Mouse (Mus musculus): ENCODE measurements around the gene 2300002M23Rik. TPM values are rescaled to one million over a fixed set of nuclear protein-coding genes. Genes with fewer than 3 reads are reported as not detected.
A peak's percentile ranks its signal among the peaks of the same experiment; 100 is the strongest.

The 2300002M23Rik gene
- polyA plus RNA-seq, 1 experiment from 2014 or later, result not detected

- no peak overlapping the region for H3K4me3 ChIP-seq (ENCODE audit: low read length)
- H3K27ac ChIP-seq (ENCODE audit: low read length), result no peak overlapping the region
- H3K36me3 ChIP-seq (ENCODE audit: insufficient read depth, low read length), result no peaks in the 10 kb centered on the region
- WGBS, result 82% methylated on average over 5 of the region's 5 CpGs
- H3K4me2 ChIP-seq (replicated peaks; ENCODE audit: low read depth, low read length), result no peak overlapping the region
- H3K27me3 ChIP-seq (ENCODE audit: insufficient read depth, low read length), result no peaks in the 10 kb centered on the region
- H3K9me3 ChIP-seq (ENCODE audit: low read length), result no peaks in the 10 kb centered on the region
- peaks cover 6% of the 10 kb centered on the region for H3K4me1 ChIP-seq (ENCODE audit: insufficient read depth, low read length)
- ATAC-seq (ENCODE audit: low FRiP score, low TSS enrichment), result no peak
- H3K9ac ChIP-seq (replicated peaks; ENCODE audit: low read length), result no peak overlapping the region
Observed at GRCm38 (mm10) chr17:35554321-35554720, 12.9 kb upstream of the 2300002M23Rik start.

GRCm38 (mm10) chr17:35554761-35555397 lies 12.4 kb upstream of the 2300002M23Rik start:
- no peaks in the 10 kb centered on the region for H3K9me3 ChIP-seq (ENCODE audit: low read length)
- 90% methylated on average over 18 of the region's 18 CpGs for WGBS
- H3K27me3 ChIP-seq (ENCODE audit: insufficient read depth, low read length), result no peaks in the 10 kb centered on the region
- no peaks in the 10 kb centered on the region for H3K36me3 ChIP-seq (ENCODE audit: insufficient read depth, low read length)
- no peak overlapping the region for H3K27ac ChIP-seq (ENCODE audit: low read length)
- no peak overlapping the region for H3K4me2 ChIP-seq (replicated peaks; ENCODE audit: low read depth, low read length)
- H3K4me1 ChIP-seq (ENCODE audit: insufficient read depth, low read length), result peaks cover under 1% of the 10 kb centered on the region; the same call in 1 of the 2 replicates
- no peak overlapping the region for H3K4me3 ChIP-seq (ENCODE audit: low read length)
- ATAC-seq (ENCODE audit: low FRiP score, low TSS enrichment), result no peak
- no peak overlapping the region for H3K9ac ChIP-seq (replicated peaks; ENCODE audit: low read length)

- no peak overlapping the region for H3K4me2 ChIP-seq (replicated peaks; ENCODE audit: low read depth, low read length)
- no peak for ATAC-seq (ENCODE audit: low FRiP score, low TSS enrichment)
- no peak overlapping the region for H3K27ac ChIP-seq (ENCODE audit: low read length)
- WGBS, result 88% methylated on average over 13 of the region's 13 CpGs
- H3K4me1 ChIP-seq (ENCODE audit: insufficient read depth, low read length), result no peaks in the 10 kb centered on the region
- no peaks in the 10 kb centered on the region for H3K27me3 ChIP-seq (ENCODE audit: insufficient read depth, low read length)
- H3K36me3 ChIP-seq (ENCODE audit: insufficient read depth, low read length), result no peaks in the 10 kb centered on the region
- no peaks in the 10 kb centered on the region for H3K9me3 ChIP-seq (ENCODE audit: low read length)
- H3K9ac ChIP-seq (replicated peaks; ENCODE audit: low read length), result no peak overlapping the region
- H3K4me3 ChIP-seq (ENCODE audit: low read length), result no peak overlapping the region
Observed at GRCm38 (mm10) chr17:35556186-35556765, 11.0 kb upstream of the 2300002M23Rik start.

- H3K9ac ChIP-seq (replicated peaks; ENCODE audit: low read length), result no peak overlapping the region
- no peaks in the 10 kb centered on the region for H3K27me3 ChIP-seq (ENCODE audit: insufficient read depth, low read length)
- ATAC-seq (ENCODE audit: low FRiP score, low TSS enrichment), result no peak
- no peaks in the 10 kb centered on the region for H3K36me3 ChIP-seq (ENCODE audit: insufficient read depth, low read length)
- no peak overlapping the region for H3K4me2 ChIP-seq (replicated peaks; ENCODE audit: low read depth, low read length)
- no peak overlapping the region for H3K4me3 ChIP-seq (ENCODE audit: low read length)
- no peak overlapping the region for H3K27ac ChIP-seq (ENCODE audit: low read length)
- H3K4me1 ChIP-seq (ENCODE audit: insufficient read depth, low read length), result no peaks in the 10 kb centered on the region
- H3K9me3 ChIP-seq (ENCODE audit: low read length), result no peaks in the 10 kb centered on the region
- WGBS, result 28% methylated on average over 5 of the region's 5 CpGs
Observed at GRCm38 (mm10) chr17:35556812-35557211, 10.4 kb upstream of the 2300002M23Rik start.

- 69% methylated on average over 9 of the region's 9 CpGs for WGBS
- peak; percentile 19; the same call in 1 of the 2 replicates for ATAC-seq (ENCODE audit: low FRiP score, low TSS enrichment)
- no peaks in the 10 kb centered on the region for H3K36me3 ChIP-seq (ENCODE audit: insufficient read depth, low read length)
- no peaks in the 10 kb centered on the region for H3K4me1 ChIP-seq (ENCODE audit: insufficient read depth, low read length)
- H3K4me3 ChIP-seq (ENCODE audit: low read length), result no peak overlapping the region
- no peak overlapping the region for H3K27ac ChIP-seq (ENCODE audit: low read length)
- no peak overlapping the region for H3K9ac ChIP-seq (replicated peaks; ENCODE audit: low read length)
- no peaks in the 10 kb centered on the region for H3K9me3 ChIP-seq (ENCODE audit: low read length)
- H3K4me2 ChIP-seq (replicated peaks; ENCODE audit: low read depth, low read length), result no peak overlapping the region
- H3K27me3 ChIP-seq (ENCODE audit: insufficient read depth, low read length), result no peaks in the 10 kb centered on the region
Observed at GRCm38 (mm10) chr17:35557351-35557750, 9.9 kb upstream of the 2300002M23Rik start.

GRCm38 (mm10) chr17:35558216-35558615 lies 9.0 kb upstream of the 2300002M23Rik start:
- 63% methylated on average over 8 of the region's 8 CpGs for WGBS
- Histone ChIP-seq H3K27ac (ENCODE audit: low read length) (no peak overlapping the region), H3K4me2 (replicated peaks; ENCODE audit: low read depth, low read length) (no peak overlapping the region)

GRCm38 (mm10) chr17:35567767-35568166 lies 517 bp downstream of the 2300002M23Rik start:
- H3K36me3 ChIP-seq (ENCODE audit: insufficient read depth, low read length), result no peaks in the 10 kb centered on the region
- WGBS, result 20% methylated on average over 9 of the region's 9 CpGs
- no peak overlapping the region for H3K4me2 ChIP-seq (replicated peaks; ENCODE audit: low read depth, low read length)
- no peaks in the 10 kb centered on the region for H3K9me3 ChIP-seq (ENCODE audit: low read length)
- H3K27ac ChIP-seq (ENCODE audit: low read length), result no peak overlapping the region
- peaks cover 26% of the 10 kb centered on the region for H3K27me3 ChIP-seq (ENCODE audit: insufficient read depth, low read length)
- no peak overlapping the region for H3K9ac ChIP-seq (replicated peaks; ENCODE audit: low read length)
- H3K4me3 ChIP-seq (ENCODE audit: low read length), result no peak overlapping the region
- ATAC-seq (ENCODE audit: low FRiP score, low TSS enrichment), result peak; percentile 23; the same call in 1 of the 2 replicates
- peaks cover 8% of the 10 kb centered on the region; the same call in 1 of the 2 replicates for H3K4me1 ChIP-seq (ENCODE audit: insufficient read depth, low read length)

More at GRCm38 (mm10) chr17:35558216-35558615, 9.0 kb upstream of the 2300002M23Rik start:
- Histone ChIP-seq H3K9ac (replicated peaks; ENCODE audit: low read length) (no peak overlapping the region), H3K36me3 (ENCODE audit: insufficient read depth, low read length) (no peaks in the 10 kb centered on the region), H3K4me3 (ENCODE audit: low read length) (no peak overlapping the region), H3K4me1 (ENCODE audit: insufficient read depth, low read length) (no peaks in the 10 kb centered on the region), H3K27me3 (ENCODE audit: insufficient read depth, low read length) (no peaks in the 10 kb centered on the region), H3K9me3 (ENCODE audit: low read length) (no peaks in the 10 kb centered on the region)
- no peak for ATAC-seq (ENCODE audit: low FRiP score, low TSS enrichment)

GRCm38 (mm10) chr17:35569091-35569944 lies 2.1 kb downstream of the 2300002M23Rik start:
- H3K9me3 ChIP-seq (ENCODE audit: low read length), result no peaks in the 10 kb centered on the region
- H3K4me1 ChIP-seq (ENCODE audit: insufficient read depth, low read length), result peaks cover 8% of the 10 kb centered on the region; the same call in 1 of the 2 replicates
- H3K9ac ChIP-seq (replicated peaks; ENCODE audit: low read length), result peak overlapping the region; percentile 54
- H3K27ac ChIP-seq (ENCODE audit: low read length), result no peak overlapping the region
- WGBS, result 6% methylated on average over 28 of the region's 28 CpGs
- peak; percentile 51; the same call in 1 of the 2 replicates for ATAC-seq (ENCODE audit: low FRiP score, low TSS enrichment)
- H3K36me3 ChIP-seq (ENCODE audit: insufficient read depth, low read length), result no peaks in the 10 kb centered on the region
- H3K27me3 ChIP-seq (ENCODE audit: insufficient read depth, low read length), result peaks cover 26% of the 10 kb centered on the region
- peak overlapping the region; percentile 28 for H3K4me3 ChIP-seq (ENCODE audit: low read length)
- H3K4me2 ChIP-seq (replicated peaks; ENCODE audit: low read depth, low read length), result peak overlapping the region; percentile 49

GRCm38 (mm10) chr17:35570836-35571235 lies 3.6 kb downstream of the 2300002M23Rik start:
- no peak overlapping the region for H3K27ac ChIP-seq (ENCODE audit: low read length)
- peaks cover 8% of the 10 kb centered on the region; the same call in 1 of the 2 replicates for H3K4me1 ChIP-seq (ENCODE audit: insufficient read depth, low read length)
- no peak for ATAC-seq (ENCODE audit: low FRiP score, low TSS enrichment)
- H3K9ac ChIP-seq (replicated peaks; ENCODE audit: low read length), result no peak overlapping the region
- H3K4me2 ChIP-seq (replicated peaks; ENCODE audit: low read depth, low read length), result no peak overlapping the region
- no peaks in the 10 kb centered on the region for H3K36me3 ChIP-seq (ENCODE audit: insufficient read depth, low read length)
- no peak overlapping the region for H3K4me3 ChIP-seq (ENCODE audit: low read length)
- H3K9me3 ChIP-seq (ENCODE audit: low read length), result no peaks in the 10 kb centered on the region
- 77% methylated on average over 14 of the region's 14 CpGs for WGBS
- H3K27me3 ChIP-seq (ENCODE audit: insufficient read depth, low read length), result peaks cover 26% of the 10 kb centered on the region
